Mouse (Mus musculus): Measurements from ENCODE around the gene Bbc3.

GRCm38 (mm10) chr7:16326607-16326971, 18.4 kb downstream of the Bbc3 start:
- no peak for TF ChIP-seq CTCF (IDR thresholded peaks at IDR 0.05; ENCODE audit: control insufficient read depth, insufficient read depth, low read length)
- no peak for TF ChIP-seq POLR2A (IDR thresholded peaks at IDR 0.05; ENCODE audit: borderline replicate concordance, control insufficient read depth, low read depth, low read length)
